Mouse (Mus musculus): ENCODE data around the gene Cabp7.

DNA sequence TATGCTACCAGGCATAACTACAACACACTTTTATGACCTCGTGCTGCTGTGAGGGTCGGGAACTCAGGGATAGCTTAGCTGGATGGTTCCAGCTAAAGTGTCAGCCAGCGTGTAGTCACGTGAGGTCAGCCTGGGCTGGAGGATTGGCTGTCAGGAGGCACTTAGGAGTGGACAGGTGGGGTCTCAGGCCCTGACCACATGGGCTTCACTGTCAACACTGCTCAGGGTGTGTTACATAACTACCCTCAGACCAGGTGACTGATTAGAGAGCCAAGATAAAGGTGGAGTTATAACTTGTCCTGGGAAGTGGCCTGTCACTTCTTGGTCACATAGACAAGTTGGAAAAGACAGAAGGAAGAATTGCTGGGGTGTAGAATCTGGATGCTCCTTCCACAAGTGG is 31.0 kb downstream of the Cabp7 start:
- TF ChIP-seq CTCF (IDR thresholded peaks at IDR 0.05; ENCODE audit: low read depth, low read length), result no peak
- TF ChIP-seq GATA1 (IDR thresholded peaks at IDR 0.05; ENCODE audit: borderline replicate concordance, low read length), result no peak
- TF ChIP-seq TAL1 (conservative IDR thresholded peaks at IDR 0.05; ENCODE audit: low read depth, low read length), result no peak
- no peak for TF ChIP-seq POLR2AphosphoS5 (IDR thresholded peaks at IDR 0.05; ENCODE audit: insufficient replicate concordance, low read depth, low read length)

Measured in G1E (cell line).